Mouse (Mus musculus): ENCODE measurements at regions not wholly inside any gene's neighbourhood (a gene's known extent, or its start where the extent isn't known, plus 50 kb on each side); places are given as distances from the start of the nearest gene placed in this dataset.

GRCm38 (mm10) chr8:33997676-33998075 is 113.9 kb downstream of the Gm10131 start:
- DNase-seq (ENCODE audit: low spot score), result peak; percentile 51

DNA sequence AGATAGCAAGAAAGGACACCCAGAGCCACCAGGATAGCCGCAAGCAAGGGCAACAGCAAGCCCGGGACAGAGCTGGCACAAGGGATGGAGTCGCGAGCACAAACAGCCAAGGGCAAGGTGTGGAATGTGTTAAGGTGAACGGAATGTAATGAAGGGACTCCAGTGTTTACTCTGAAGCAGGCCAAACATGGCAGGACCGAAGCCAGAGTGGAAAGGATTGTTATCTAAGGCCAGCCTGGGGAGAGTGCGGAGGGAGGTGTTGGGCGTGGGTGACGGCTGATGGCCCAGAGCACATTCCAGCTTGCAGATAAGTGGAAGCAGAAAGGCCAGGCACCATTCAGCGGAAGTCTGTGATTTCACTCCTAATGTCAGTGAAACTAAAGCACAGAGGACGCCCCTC is 118.6 kb downstream of the Gm10131 start:
- DNase-seq (ENCODE audit: low spot score), result peak; percentile 77

DNA sequence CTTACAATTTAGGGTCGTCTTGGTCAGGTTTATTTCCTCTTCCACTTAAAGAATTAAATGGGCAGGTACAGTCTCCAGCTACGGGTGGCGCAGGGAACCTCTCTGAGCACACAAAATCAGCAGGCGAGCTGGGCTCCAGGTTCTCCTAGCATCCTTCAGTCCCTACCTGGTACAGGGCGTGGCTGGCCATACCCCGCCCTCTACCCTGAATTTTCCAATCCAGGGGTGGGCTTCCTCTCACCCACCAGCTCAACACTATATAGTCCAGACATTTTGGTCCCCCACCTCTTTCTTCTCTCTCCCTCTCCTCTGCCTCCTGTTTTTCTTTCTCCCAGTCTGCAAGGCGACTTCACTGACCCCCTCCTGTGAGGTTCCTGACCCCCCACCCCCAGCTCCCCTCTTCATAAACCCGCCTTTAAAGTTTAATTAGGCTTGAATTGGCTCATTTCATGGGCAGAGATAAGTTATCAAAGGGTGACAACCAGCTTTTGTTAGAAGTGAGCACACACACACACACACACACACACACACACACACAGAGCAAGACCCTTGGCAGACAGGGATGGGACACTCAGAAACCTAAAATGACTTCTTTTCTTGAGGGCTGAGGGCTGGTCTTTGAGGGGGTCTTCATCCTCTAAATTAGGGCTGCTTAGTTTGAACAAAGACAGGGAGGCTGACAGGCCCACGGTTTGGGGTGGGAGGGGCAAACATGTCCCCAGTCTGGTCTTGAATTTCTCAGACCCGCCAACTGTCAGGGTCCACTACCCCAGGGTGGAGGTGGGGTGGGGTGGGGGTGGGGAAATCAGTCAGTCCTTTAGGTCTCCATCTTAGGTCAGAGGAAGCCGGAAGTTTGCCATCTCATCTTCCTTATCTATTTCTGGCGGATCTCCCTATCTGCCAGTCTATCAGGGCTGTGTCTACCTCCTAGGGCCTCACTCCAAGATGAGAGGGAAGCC is 119.3 kb downstream of the Gm10131 start:
- no peak for DNase-seq (ENCODE audit: low spot score)

- DNase-seq (ENCODE audit: low spot score), result no peak
These were observed 120.2 kb downstream of the Gm10131 start for GRCm38 (mm10) chr8:33991165-33991916.

GRCm38 (mm10) chr8:33990039-33990438 is 121.5 kb downstream of the Gm10131 start:
- no peak for DNase-seq (ENCODE audit: low spot score)

GRCm38 (mm10) chr8:33987755-33988104 is 123.8 kb downstream of the Gm10131 start:
- peak; percentile 52 for DNase-seq (ENCODE audit: low spot score)

DNA sequence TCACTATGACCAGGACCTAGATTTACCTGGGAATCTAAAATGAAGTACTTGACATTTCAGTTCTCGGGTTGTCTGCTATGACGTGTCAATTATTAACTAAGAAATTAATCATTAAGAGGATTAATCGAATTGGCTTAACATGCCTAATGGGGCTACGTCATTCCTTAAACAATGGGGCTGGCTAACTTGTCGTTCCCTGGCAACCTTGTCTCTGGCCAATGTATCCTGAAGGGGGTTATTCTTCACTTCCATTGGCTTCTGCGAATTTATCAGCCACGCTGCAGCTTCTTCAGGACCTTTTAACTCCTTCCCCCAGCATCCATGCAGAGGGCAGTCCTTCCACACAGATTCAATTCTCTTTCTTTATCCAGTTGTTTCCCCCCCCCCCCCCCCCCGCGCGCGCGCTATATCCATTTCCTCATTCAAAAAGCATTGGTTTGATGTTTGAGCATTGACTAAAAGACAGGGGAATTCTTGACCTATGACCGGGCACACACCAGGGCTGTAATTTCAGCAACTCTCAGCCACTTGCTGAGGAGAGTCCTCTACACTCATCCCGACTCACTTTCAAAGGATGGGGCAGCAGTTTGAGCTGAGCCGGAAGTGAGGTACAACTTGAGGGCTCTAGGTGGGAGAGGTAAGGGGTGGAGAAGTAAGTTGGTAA is 124.3 kb downstream of the Gm10131 start:
- no peak for DNase-seq (ENCODE audit: low spot score)

DNA sequence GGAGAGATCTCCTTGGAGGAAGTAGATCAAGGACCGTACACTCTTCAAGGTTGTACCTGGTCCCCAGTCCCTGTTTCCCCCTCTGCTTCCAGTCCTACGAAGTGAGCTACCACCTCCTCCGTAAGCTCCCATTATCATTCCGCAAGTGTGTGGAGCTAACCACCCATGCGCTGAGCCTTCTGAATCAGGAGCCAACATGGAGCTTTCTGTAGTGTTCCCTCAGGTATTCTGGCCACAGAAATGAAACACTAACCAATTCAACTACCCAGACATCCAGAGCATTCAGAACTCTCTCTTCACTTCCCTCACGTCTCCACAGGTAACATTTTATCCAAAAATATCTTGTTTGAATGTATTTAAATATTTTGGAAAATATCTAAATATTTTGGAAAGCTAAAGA is 124.9 kb downstream of the Gm10131 start:
- DNase-seq (ENCODE audit: low spot score), result no peak

GRCm38 (mm10) chr8:33985430-33985977 is 126.0 kb downstream of the Gm10131 start:
- no peak for DNase-seq (ENCODE audit: low spot score)

DNA sequence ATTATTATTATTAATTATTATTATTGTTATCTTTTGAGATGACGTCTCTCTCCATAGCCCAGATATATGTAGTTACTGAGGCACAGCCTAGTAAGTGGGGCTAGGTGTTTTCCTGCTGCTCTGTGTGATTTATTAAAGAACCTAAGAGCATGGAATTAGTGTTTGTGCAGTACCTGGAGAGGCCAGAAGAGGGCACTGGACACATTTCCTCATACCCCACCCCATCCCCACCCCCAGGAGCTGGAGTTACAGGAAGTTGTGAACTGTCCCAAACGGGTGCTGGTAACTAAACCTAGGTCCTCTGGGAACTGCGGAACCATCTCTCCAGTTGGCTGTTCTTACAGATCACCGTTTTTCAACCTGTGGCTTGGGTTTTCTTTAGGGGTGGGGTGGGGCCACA is 129.9 kb downstream of the Gm10131 start:
- no peak for DNase-seq (ENCODE audit: low spot score)

- DNase-seq (ENCODE audit: low spot score), result no peak
These were observed 130.5 kb downstream of the Gm10131 start for GRCm38 (mm10) chr8:33980999-33981398.

All from heart, adult 8-10 months (tissue).